Mouse (Mus musculus): ENCODE measurements at regions not wholly inside any gene's neighbourhood (a gene's known extent, or its start where the extent isn't known, plus 50 kb on each side); places are given as distances from the start of the nearest gene placed in this dataset.

DNA sequence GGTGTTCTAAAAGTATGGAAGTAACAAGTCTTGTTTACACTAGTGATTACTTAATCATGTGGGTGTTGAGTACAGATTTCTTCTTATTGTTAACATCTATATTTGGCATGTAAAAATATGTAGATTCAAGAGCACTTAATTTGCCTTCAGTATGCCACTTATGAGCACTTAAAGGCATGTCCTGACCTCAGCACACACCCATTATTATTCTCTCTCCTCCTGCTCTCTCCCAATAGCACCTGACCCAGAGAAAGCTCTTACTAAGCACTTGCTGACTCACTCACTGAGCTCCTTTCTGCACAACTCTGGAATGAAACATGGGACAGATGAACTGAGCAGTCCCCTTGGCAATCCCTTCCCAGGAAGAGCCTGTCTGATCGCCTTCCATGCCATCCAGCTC is 590.7 kb downstream of the Slc4a3 start:
- TF ChIP-seq POLR2A (IDR thresholded peaks at IDR 0.05; ENCODE audit: low read depth, low read length) (no peak), CTCF (IDR thresholded peaks at IDR 0.05; ENCODE audit: extremely low read depth, insufficient read length, insufficient replicate concordance, low read depth, low read length) (no peak)
- Histone ChIP-seq H3K27ac (ENCODE audit: insufficient read depth, low read depth, low read length) (no peak overlapping the region), H3K4me1 (ENCODE audit: control insufficient read depth, insufficient read depth, insufficient read length, low read length) (no peaks in the 10 kb centered on the region), H3K36me3 (ENCODE audit: control insufficient read depth, insufficient read depth, low read length) (no peaks in the 10 kb centered on the region), H3K4me3 (ENCODE audit: low read depth, low read length) (no peak overlapping the region), H3K27me3 (ENCODE audit: control insufficient read depth, insufficient read depth, low read length) (no peaks in the 10 kb centered on the region)
- WGBS: 84% methylated on average over 1 of the region's 1 CpGs

DNA sequence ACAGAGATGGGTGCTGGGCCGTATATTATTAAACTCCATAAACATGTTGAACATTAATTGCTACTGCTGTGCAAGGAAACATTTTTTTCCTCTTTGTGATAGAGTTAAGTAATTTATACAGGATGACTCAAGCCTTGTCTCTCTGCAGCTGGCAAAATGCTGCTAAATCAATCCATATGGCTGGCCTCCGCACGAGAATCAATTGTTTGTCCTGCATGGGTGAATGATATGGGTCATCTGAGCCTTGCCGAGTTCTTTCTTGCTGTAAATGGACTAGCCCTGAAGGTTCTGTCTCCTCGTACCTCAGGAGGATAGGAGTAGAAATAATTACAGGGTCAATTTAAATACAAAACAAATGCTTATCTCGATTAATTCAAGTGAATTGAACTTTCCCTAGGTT is 591.6 kb downstream of the Slc4a3 start:
- Histone ChIP-seq H3K27ac (ENCODE audit: insufficient read depth, low read depth, low read length) (no peak overlapping the region), H3K4me1 (ENCODE audit: control insufficient read depth, insufficient read depth, insufficient read length, low read length) (no peaks in the 10 kb centered on the region), H3K27me3 (ENCODE audit: control insufficient read depth, insufficient read depth, low read length) (no peaks in the 10 kb centered on the region), H3K4me3 (ENCODE audit: low read depth, low read length) (no peak overlapping the region), H3K36me3 (ENCODE audit: control insufficient read depth, insufficient read depth, low read length) (no peaks in the 10 kb centered on the region)
- 69% methylated on average over 6 of the region's 6 CpGs for WGBS
- TF ChIP-seq CTCF (IDR thresholded peaks at IDR 0.05; ENCODE audit: extremely low read depth, insufficient read length, insufficient replicate concordance, low read depth, low read length): no peak
- no peak for TF ChIP-seq POLR2A (IDR thresholded peaks at IDR 0.05; ENCODE audit: low read depth, low read length)

DNA sequence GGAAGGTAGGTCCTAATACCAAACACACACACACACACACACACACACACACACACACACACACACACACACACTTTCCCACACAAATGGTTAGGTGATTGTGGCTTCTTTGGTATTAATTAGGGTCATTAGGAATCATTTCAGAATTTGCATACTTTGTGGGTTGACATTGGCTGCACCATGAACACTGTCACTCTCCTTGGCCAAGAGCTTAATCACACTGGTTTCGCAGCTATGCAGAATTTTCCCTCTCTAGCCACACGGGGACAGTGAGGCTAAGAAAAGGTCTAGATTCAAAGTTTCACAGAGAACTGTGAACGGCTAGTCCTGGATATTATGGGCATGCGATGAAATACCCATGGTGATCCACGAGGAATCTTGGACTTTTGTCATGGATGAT is 597.5 kb downstream of the Slc4a3 start:
- 72% methylated on average over 5 of the region's 5 CpGs for WGBS
- Histone ChIP-seq H3K36me3 (ENCODE audit: control insufficient read depth, insufficient read depth, low read length) (no peaks in the 10 kb centered on the region), H3K4me1 (ENCODE audit: control insufficient read depth, insufficient read depth, insufficient read length, low read length) (no peaks in the 10 kb centered on the region), H3K4me3 (ENCODE audit: low read depth, low read length) (no peak overlapping the region), H3K27ac (ENCODE audit: insufficient read depth, low read depth, low read length) (no peak overlapping the region), H3K27me3 (ENCODE audit: control insufficient read depth, insufficient read depth, low read length) (no peaks in the 10 kb centered on the region)
- TF ChIP-seq CTCF (IDR thresholded peaks at IDR 0.05; ENCODE audit: extremely low read depth, insufficient read length, insufficient replicate concordance, low read depth, low read length) (no peak), POLR2A (IDR thresholded peaks at IDR 0.05; ENCODE audit: low read depth, low read length) (no peak)

DNA sequence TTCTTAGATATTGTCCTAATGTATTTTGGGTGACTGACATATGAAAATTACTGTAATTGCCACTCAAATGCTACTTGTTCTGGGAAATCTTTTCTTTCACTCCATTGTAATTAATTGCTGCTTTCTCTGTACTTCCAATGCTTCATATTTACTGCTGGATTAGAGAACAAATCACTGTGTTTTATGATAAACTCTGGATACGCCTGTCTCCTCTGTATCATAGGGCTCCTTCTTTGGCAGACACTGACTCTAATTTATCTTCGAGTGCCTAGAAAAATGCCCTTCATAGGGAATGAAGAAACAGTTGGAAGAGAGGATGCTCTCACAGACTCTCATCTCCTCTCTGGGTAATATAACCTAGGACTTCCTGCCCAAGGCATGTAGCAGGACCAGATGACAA is 602.9 kb downstream of the Slc4a3 start:
- no peaks in the 10 kb centered on the region for H3K36me3 ChIP-seq (ENCODE audit: control insufficient read depth, insufficient read depth, low read length)
- H3K27me3 ChIP-seq (ENCODE audit: control insufficient read depth, insufficient read depth, low read length): no peaks in the 10 kb centered on the region
- H3K4me3 ChIP-seq (ENCODE audit: low read depth, low read length): no peak overlapping the region
- 81% methylated on average over 2 of the region's 2 CpGs for WGBS
- no peak for TF ChIP-seq POLR2A (IDR thresholded peaks at IDR 0.05; ENCODE audit: low read depth, low read length)
- no peak for TF ChIP-seq CTCF (IDR thresholded peaks at IDR 0.05; ENCODE audit: extremely low read depth, insufficient read length, insufficient replicate concordance, low read depth, low read length)
- H3K27ac ChIP-seq (ENCODE audit: insufficient read depth, low read depth, low read length): no peak overlapping the region
- H3K4me1 ChIP-seq (ENCODE audit: control insufficient read depth, insufficient read depth, insufficient read length, low read length): no peaks in the 10 kb centered on the region

DNA sequence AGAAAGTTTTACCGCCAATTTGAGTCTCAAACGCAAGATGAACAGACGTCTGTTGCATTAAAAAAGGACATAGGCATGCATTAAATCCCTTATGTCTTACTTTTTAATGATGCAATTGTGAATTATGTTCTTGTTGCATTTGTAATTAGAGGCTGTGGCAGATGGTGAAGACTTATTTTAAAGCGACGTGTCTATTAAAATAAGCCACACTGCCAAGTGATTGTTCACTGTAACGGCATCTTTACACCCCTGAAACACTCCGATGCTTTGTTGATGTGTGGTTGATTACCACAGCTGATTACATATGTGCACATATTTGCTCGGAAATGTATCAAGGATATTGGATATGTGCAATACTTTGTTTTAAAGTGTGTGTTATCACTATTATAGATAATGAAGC is 610.2 kb downstream of the Slc4a3 start:
- H3K27me3 ChIP-seq (ENCODE audit: control insufficient read depth, insufficient read depth, low read length): no peaks in the 10 kb centered on the region
- no peaks in the 10 kb centered on the region for H3K4me1 ChIP-seq (ENCODE audit: control insufficient read depth, insufficient read depth, insufficient read length, low read length)
- H3K36me3 ChIP-seq (ENCODE audit: control insufficient read depth, insufficient read depth, low read length): no peaks in the 10 kb centered on the region
- H3K4me3 ChIP-seq (ENCODE audit: low read depth, low read length): no peak overlapping the region
- no peak overlapping the region for H3K27ac ChIP-seq (ENCODE audit: insufficient read depth, low read depth, low read length)
- 79% methylated on average over 8 of the region's 8 CpGs for WGBS
- TF ChIP-seq CTCF (IDR thresholded peaks at IDR 0.05; ENCODE audit: extremely low read depth, insufficient read length, insufficient replicate concordance, low read depth, low read length) (no peak), POLR2A (IDR thresholded peaks at IDR 0.05; ENCODE audit: low read depth, low read length) (no peak)

DNA sequence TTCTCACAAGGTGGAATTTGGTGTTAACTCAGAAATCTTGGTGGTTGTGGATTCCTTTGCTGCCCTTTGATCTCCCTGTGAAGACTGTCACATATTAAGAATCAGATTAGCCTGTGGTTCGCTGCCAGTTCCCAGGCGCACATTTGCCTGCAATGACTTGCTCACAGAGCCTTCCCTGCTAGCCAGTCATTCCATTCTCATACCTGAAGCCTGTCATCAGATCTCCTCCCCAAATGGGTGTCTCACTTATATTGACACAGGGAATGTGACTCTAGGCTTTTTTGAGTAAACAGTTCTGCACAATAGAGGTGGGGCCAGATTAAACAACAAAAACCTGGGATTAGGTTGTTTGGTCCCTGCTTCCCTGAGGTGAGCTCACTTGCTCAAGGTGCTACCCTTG is 621.4 kb downstream of the Slc4a3 start:
- Histone ChIP-seq H3K4me1 (ENCODE audit: control insufficient read depth, insufficient read depth, insufficient read length, low read length) (no peaks in the 10 kb centered on the region), H3K36me3 (ENCODE audit: control insufficient read depth, insufficient read depth, low read length) (no peaks in the 10 kb centered on the region), H3K27me3 (ENCODE audit: control insufficient read depth, insufficient read depth, low read length) (no peaks in the 10 kb centered on the region), H3K27ac (ENCODE audit: insufficient read depth, low read depth, low read length) (no peak overlapping the region), H3K4me3 (ENCODE audit: low read depth, low read length) (no peak overlapping the region)
- no peak for TF ChIP-seq POLR2A (IDR thresholded peaks at IDR 0.05; ENCODE audit: low read depth, low read length)
- WGBS: 46% methylated on average over 2 of the region's 2 CpGs

DNA sequence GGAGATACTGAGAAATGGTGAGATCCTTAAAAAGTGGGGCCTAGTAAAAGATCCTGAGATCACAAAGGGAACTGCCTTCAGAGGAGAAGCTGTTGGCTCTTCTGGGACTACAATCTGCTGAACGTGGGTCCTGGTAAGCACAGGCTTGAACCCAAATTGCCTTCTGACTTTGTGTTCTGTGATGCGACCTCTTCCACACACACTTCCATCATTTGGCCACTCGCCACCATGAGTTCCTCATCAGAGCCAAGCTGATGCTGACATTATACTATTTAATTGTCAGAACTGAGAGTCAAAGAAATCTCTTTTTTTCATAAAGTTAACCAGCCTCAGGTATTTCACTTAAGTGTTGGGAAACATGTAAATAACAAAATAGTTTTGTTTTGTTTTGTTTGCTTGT is 635.1 kb downstream of the Slc4a3 start:
- WGBS: 76% methylated on average over 3 of the region's 3 CpGs
- Histone ChIP-seq H3K4me3 (ENCODE audit: low read depth, low read length) (no peak overlapping the region), H3K27me3 (ENCODE audit: control insufficient read depth, insufficient read depth, low read length) (no peaks in the 10 kb centered on the region), H3K36me3 (ENCODE audit: control insufficient read depth, insufficient read depth, low read length) (no peaks in the 10 kb centered on the region), H3K27ac (ENCODE audit: insufficient read depth, low read depth, low read length) (no peak overlapping the region), H3K4me1 (ENCODE audit: control insufficient read depth, insufficient read depth, insufficient read length, low read length) (no peaks in the 10 kb centered on the region)
- TF ChIP-seq POLR2A (IDR thresholded peaks at IDR 0.05; ENCODE audit: low read depth, low read length) (no peak), CTCF (IDR thresholded peaks at IDR 0.05; ENCODE audit: extremely low read depth, insufficient read length, insufficient replicate concordance, low read depth, low read length) (no peak)

DNA sequence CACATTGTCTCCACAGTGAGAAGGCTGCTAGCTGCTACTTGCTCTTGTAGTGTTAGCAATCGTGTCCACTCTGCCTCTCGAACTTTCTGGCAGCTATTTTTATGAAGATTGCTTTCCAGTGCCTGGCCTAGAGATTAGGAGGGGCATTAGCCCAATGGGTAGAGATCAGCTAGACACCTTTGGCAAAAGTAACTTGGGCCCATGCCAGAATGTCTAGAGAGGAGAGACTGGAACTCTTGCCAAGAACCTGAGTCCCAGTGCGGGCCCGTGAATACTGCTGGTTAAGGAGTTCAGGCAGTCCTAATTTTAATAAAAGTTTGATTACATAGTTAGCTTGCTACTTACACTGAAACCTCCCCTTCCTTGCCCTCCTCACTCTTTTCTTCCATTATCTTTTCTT is 648.8 kb downstream of the Slc4a3 start:
- Histone ChIP-seq H3K4me3 (ENCODE audit: low read depth, low read length) (no peak overlapping the region), H3K27me3 (ENCODE audit: control insufficient read depth, insufficient read depth, low read length) (no peaks in the 10 kb centered on the region), H3K36me3 (ENCODE audit: control insufficient read depth, insufficient read depth, low read length) (no peaks in the 10 kb centered on the region), H3K4me1 (ENCODE audit: control insufficient read depth, insufficient read depth, insufficient read length, low read length) (no peaks in the 10 kb centered on the region), H3K27ac (ENCODE audit: insufficient read depth, low read depth, low read length) (no peak overlapping the region)
- WGBS: 74% methylated on average over 4 of the region's 4 CpGs
- TF ChIP-seq CTCF (IDR thresholded peaks at IDR 0.05; ENCODE audit: extremely low read depth, insufficient read length, insufficient replicate concordance, low read depth, low read length) (no peak), POLR2A (IDR thresholded peaks at IDR 0.05; ENCODE audit: low read depth, low read length) (no peak)
